Mouse (Mus musculus): ENCODE results near the gene Bicdl1.

- TF ChIP-seq CTCF (IDR thresholded peaks at IDR 0.05; ENCODE audit: control insufficient read depth, insufficient read depth, low read length) (no peak), POLR2A (IDR thresholded peaks at IDR 0.05; ENCODE audit: borderline replicate concordance, control insufficient read depth, low read depth, low read length) (no peak)
Observed at GRCm38 (mm10) chr5:115611566-115611965, 119.9 kb downstream of the Bicdl1 start.
